Comparison of ENCODE assay signal across 13 mouse cellular contexts in the genomic region with DNA sequence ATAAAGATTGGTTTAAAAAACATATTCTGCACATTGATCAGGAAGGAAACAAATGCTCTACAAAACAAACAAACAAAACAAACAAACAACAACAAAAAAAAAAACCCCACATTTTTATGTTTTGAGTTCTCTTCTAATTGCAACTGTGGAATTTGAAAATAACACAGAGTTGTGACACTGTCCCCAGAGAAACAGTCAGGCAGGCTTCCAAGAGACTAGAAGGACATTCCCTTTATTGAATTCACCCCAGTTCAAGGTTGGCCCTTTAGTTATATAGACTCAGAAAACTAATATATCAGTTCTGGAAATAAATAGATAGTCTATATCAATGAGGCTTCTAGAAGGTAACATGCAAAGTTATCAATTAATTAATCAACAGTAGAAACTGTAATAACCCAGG.
"Had no signal": no experiment of that assay in that cellular context is flagged by ENCODE, and none has a peak within 500 bp of the region (broad histone marks: within the 10 kb centered on the region; RNA-seq: fewer than 3 reads in every experiment).

No protein-coding gene starts in this region.

- DNase-seq: gastrocnemius, adult 2 months; gastrocnemius, postnatal 10 days; gastrocnemius, postnatal 25 days; heart, adult 2 months; heart, postnatal 14 days; heart, postnatal 36 days; kidney, adult 11 months; kidney, adult 2 months; kidney, adult 9 months; kidney, postnatal 36 days; layer of hippocampus, adult 9-11 months; layer of hippocampus, postnatal 36 days; left cerebral cortex, postnatal 4 days had no signal
